Mouse (Mus musculus) MEL (cell line): ENCODE measurements around the gene Tnfrsf1b.

Experiments used
- CHD1 ChIP-seq: IDR thresholded peaks from 2 replicates; pipeline ENCODE4 v1.6.1; 2012; ENCODE audit warnings: low read depth, mild to moderate bottlenecking, inconsistent platforms, low read length, improper control_type of control experiment
- CTCF ChIP-seq, 3 experiments: IDR thresholded peaks in 2 of 3; conservative IDR thresholded peaks in 1 of 3; 2 replicates each; pipeline ENCODE4 v1.5.1; 2011 to 2012; ENCODE audit warnings: low read length in 3 of 3, low read depth in 2 of 3, mild to moderate bottlenecking in 2 of 3, improper control_type of control experiment in 1 of 3, inconsistent platforms in 1 of 3, mixed read lengths in 1 of 3, moderate library complexity in 1 of 3; ENCODE audit not compliant: control insufficient read depth in 1 of 3, insufficient read depth in 1 of 3, poor library complexity in 1 of 3, severe bottlenecking in 1 of 3
- E2F4 ChIP-seq: IDR thresholded peaks from 2 replicates; pipeline ENCODE4 v1.6.1; 2011; ENCODE audit warnings: low read depth, low read length, improper control_type of control experiment, borderline replicate concordance
- EP300 ChIP-seq, 2 experiments: IDR thresholded peaks; 2 replicates each; pipeline ENCODE4 v1.6.1; 2011; ENCODE audit warnings: improper control_type of control experiment in 2 of 2, low read length in 2 of 2, low read depth in 1 of 2, mild to moderate bottlenecking in 1 of 2
- ETS1 ChIP-seq: IDR thresholded peaks from 2 replicates; pipeline ENCODE4 v1.6.1; 2012; ENCODE audit warnings: low read depth, mild to moderate bottlenecking, inconsistent platforms, low read length, improper control_type of control experiment, moderate library complexity
- GATA1 ChIP-seq: IDR thresholded peaks from 2 replicates; pipeline ENCODE4 v1.6.1; 2011; ENCODE audit warnings: low read depth, low read length, improper control_type of control experiment
- POLR2A ChIP-seq, 2 experiments: IDR thresholded peaks; 2 replicates each; pipeline ENCODE4 v1.6.1; 2011 to 2012; ENCODE audit warnings: low read length in 2 of 2, mild to moderate bottlenecking in 2 of 2, control low read depth in 1 of 2, improper control_type of control experiment in 1 of 2, low read depth in 1 of 2, moderate library complexity in 1 of 2; ENCODE audit not compliant: control insufficient read depth in 1 of 2, insufficient read depth in 1 of 2, poor library complexity in 1 of 2

DNA sequence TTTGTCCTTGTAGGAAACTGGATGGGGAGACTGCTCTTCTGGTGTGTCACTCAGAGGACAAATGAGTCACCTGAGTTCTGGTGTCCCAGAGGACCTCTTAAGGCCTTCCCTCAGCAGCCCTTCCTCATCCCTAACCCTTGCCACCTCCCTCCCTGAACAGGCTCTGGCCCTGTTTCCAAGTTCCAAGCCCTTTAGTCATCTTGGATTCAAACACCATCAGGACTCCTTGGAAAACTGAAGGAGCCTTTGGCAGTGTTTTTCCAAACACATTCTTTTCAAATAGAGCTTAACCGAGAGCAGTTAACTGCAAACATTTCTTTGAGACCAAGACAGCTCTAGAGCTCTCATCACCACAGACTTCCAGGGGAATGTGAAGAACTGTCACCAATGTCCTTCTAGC is 26.1 kb upstream of the Tnfrsf1b start:
- TF ChIP-seq E2F4, result no peak
- TF ChIP-seq CTCF (IDR thresholded peaks at IDR 0.05 in 2 of 3, conservative IDR thresholded peaks at IDR 0.05 in 1 of 3; ENCODE audit: control insufficient read depth in 1 of 3, insufficient read depth in 1 of 3, low read depth in 2 of 3, low read length in 3 of 3, poor library complexity in 1 of 3, severe bottlenecking in 1 of 3), result no peak
- no peak for TF ChIP-seq CHD1
- no peak for TF ChIP-seq ETS1
- TF ChIP-seq EP300 (IDR thresholded peaks at IDR 0.05; ENCODE audit: low read depth in 1 of 2, low read length in 2 of 2), result no peak
- no peak for TF ChIP-seq GATA1
- no peak for TF ChIP-seq POLR2A (IDR thresholded peaks at IDR 0.05; ENCODE audit: control insufficient read depth in 1 of 2, insufficient read depth in 1 of 2, low read depth in 1 of 2, low read length in 2 of 2, poor library complexity in 1 of 2)
